Mouse (Mus musculus) embryonic facial prominence, embryonic 14.5 days (tissue): Measurements from ENCODE around the gene Kcp. TPM values are rescaled to one million over a fixed set of nuclear protein-coding genes. Genes with fewer than 3 reads are reported as not detected.

Source experiments
- ATAC-seq: fragments of 200-750 bp; cut with Nextera tagmentation; 2 replicates; pipeline ENCODE4 v1.8.0; 2017; ENCODE audit warnings: low read depth, moderate number of reproducible peaks, moderate TSS enrichment
- DNase-seq: peaks from one replicate; pipeline ENCODE4 v3.0.0-alpha.2; 2015; ENCODE audit warnings: low spot score
- H3K27ac ChIP-seq: fragments of 300-500 bp; sonication (generic); replicated peaks from 2 replicates; pipeline ENCODE4 v1.5.1; 2014; ENCODE audit warnings: low read depth, mild to moderate bottlenecking, low read length, moderate library complexity
- H3K27me3 ChIP-seq: fragments of 300-500 bp; sonication (generic); replicated peaks from 2 replicates; pipeline ENCODE4 v1.6.1; 2014; ENCODE audit warnings: low read length; ENCODE audit not compliant: control insufficient read depth, insufficient read depth
- H3K36me3 ChIP-seq: fragments of 300-500 bp; sonication (generic); 2 replicates; pipeline ENCODE4 v1.6.1; 2014; ENCODE audit warnings: low read length, mixed read lengths; ENCODE audit not compliant: control insufficient read depth, insufficient read depth
- H3K4me1 ChIP-seq: fragments of 300-500 bp; sonication (generic); 2 replicates; pipeline ENCODE4 v1.6.1; 2014; ENCODE audit warnings: antibody characterized with exemption, low read length; ENCODE audit not compliant: control insufficient read depth, insufficient read depth
- H3K4me2 ChIP-seq: fragments of 300-500 bp; sonication (generic); 2 replicates; pipeline ENCODE4 v1.6.1; 2014; ENCODE audit warnings: low read depth, mild to moderate bottlenecking, low read length, moderate library complexity, mixed read lengths
- H3K4me3 ChIP-seq: fragments of 300-500 bp; sonication (generic); 2 replicates; pipeline ENCODE4 v1.5.1; 2014; ENCODE audit warnings: low read depth, mild to moderate bottlenecking, low read length
- H3K9ac ChIP-seq: fragments of 300-500 bp; sonication (generic); 2 replicates; pipeline ENCODE4 v1.6.1; 2014; ENCODE audit warnings: low read depth, mild to moderate bottlenecking, low read length, moderate library complexity, mixed read lengths
- H3K9me3 ChIP-seq: fragments of 300-500 bp; sonication (generic); 2 replicates; pipeline ENCODE4 v1.6.1; 2016; ENCODE audit warnings: low read length; ENCODE audit not compliant: control insufficient read depth
- WGBS: fragments of 180-500 bp; shearing (Covaris S2); extraction: QIAGEN DNeasy Blood & Tissue Kit; methylation state at CpG from one replicate; pipeline ENCODE4 v1.1.7; 2014; 5-methylcytosine and 5-hydroxymethylcytosine counted together
- polyA plus RNA-seq: library from polyadenylated mRNA; unstranded; fragments of >200 nt; fragmentation: Nextera tagmentation; extraction: Ambion mirVana; gene quantifications from 2 replicates; pipeline ENCODE4 v1.2.1, GENCODE M21; 2014

The Kcp gene
- polyA plus RNA-seq, 1 experiment from 2014 or later: 18.5 TPM

DNA sequence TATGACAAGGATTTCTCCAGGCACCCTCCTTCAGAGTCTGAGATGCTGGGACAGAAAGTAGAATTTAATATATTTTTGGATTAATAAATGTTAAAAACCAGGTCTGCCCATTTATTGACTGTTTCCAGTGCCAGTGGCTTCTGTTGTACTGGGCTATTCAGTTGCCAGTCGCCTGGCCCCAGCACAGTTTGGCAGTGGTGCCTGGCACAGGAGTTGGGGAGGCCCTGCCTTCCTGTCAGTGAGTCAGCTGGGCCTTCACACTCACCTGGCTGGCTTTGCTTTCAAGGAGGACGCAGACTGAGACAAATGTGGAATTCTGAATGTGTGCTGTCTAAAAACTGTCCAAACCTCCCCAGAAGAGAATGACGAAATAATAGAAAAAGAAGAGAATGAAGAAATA, 29.5 kb upstream of the Kcp start:
- peaks cover 31% of the 10 kb centered on the region for H3K36me3 ChIP-seq
- no peak for DNase-seq
- no peaks in the 10 kb centered on the region for H3K9me3 ChIP-seq
- H3K4me1 ChIP-seq: no peaks in the 10 kb centered on the region
- H3K4me2 ChIP-seq: no peak overlapping the region
- 89% methylated on average over 3 of the region's 3 CpGs for WGBS
- H3K4me3 ChIP-seq: no peak overlapping the region
- H3K27me3 ChIP-seq: no peaks in the 10 kb centered on the region
- no peak overlapping the region for H3K9ac ChIP-seq
- ATAC-seq: no peak
- no peak overlapping the region for H3K27ac ChIP-seq

DNA sequence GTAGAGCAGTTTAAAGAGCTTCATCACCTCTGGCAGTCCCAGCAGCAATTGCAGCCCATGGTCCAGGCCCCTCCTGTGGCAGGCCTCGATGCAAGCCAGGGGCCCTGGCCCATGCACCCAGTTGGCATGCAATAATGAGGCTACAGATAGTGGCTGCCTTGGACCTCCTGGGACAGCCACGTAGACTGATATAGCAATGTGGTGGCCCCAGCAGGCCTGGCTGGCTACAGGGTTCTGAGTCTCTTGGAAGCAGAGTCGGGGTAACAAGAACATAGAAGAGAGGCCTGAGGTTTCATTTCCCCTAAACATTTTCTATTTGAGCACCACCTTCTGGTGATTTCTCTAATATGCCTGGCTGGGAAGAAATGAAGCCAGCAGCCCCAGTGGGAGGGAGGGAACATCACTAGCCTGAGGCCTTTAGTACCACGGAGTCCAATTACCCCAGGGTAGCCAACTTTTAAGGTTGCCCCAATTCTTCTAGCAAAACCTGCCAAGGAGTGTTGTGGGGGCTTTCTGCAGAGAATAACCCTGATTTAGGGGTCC, 29.0 kb upstream of the Kcp start:
- Histone ChIP-seq H3K4me3 (no peak overlapping the region), H3K9ac (no peak overlapping the region), H3K4me2 (no peak overlapping the region), H3K27me3 (no peaks in the 10 kb centered on the region), H3K4me1 (no peaks in the 10 kb centered on the region), H3K9me3 (no peaks in the 10 kb centered on the region), H3K36me3 (peaks cover 26% of the 10 kb centered on the region), H3K27ac (no peak overlapping the region)
- WGBS: 71% methylated on average over 4 of the region's 4 CpGs
- ATAC-seq (no peak), DNase-seq (peak; percentile 17)

DNA sequence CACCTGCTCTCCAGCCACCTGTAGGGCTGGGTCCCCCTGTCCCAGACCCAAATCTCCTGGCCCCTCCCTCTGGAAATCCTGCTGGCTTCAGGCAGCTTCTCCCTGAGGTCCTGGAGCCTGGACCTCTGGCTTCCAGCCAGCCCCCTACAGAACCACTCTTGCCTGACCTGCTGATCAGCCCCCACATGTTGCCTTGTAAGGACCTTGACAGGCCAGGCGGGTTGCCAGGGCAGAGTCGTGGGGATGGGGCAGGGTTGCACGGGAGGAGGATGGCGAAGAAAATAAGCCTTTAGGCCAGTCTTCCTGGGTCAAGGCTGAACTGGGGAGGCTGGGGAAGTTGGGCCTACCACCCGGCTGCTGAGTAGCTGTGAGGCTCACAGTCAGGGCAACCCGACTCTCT, 27.6 kb upstream of the Kcp start:
- no peaks in the 10 kb centered on the region for H3K9me3 ChIP-seq
- H3K9ac ChIP-seq: no peak overlapping the region
- 58% methylated on average over 6 of the region's 6 CpGs for WGBS
- ATAC-seq (no peak), DNase-seq (no peak)
- no peaks in the 10 kb centered on the region for H3K4me1 ChIP-seq
- H3K4me2 ChIP-seq: no peak overlapping the region
- no peak overlapping the region for H3K4me3 ChIP-seq
- H3K36me3 ChIP-seq: peaks cover 15% of the 10 kb centered on the region; the same call in 1 of the 2 replicates
- no peak overlapping the region for H3K27ac ChIP-seq
- peaks cover 3% of the 10 kb centered on the region; the same call in 1 of the 2 replicates for H3K27me3 ChIP-seq

DNA sequence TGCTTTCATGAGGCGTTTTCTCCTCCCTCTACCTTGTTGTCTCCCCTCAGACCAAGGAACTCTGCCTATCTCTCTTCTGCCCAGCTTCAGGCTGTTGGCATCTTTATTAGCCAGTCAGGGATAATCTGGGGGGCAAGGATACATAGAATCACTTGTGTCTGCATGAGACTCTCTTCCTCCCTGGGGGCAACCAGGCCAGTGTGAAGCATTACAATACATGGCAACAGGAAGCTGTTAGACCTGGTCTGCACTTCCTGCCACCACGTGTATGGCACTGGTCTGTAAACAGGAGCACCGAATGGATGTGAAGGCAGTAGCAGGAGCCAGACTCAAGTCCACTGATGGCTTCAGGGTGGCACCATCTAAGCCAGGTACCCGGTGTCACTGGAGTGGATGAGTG, 22.3 kb upstream of the Kcp start:
- H3K27me3 ChIP-seq: peaks cover 48% of the 10 kb centered on the region
- no peaks in the 10 kb centered on the region for H3K36me3 ChIP-seq
- H3K4me2 ChIP-seq: no peak overlapping the region
- H3K9me3 ChIP-seq: 0 out of 2 replicates have a peak, but pooled peaks cover 4% of the 10 kb centered on the region
- H3K9ac ChIP-seq: no peak overlapping the region
- no peak for DNase-seq
- H3K4me3 ChIP-seq: no peak overlapping the region
- no peak for ATAC-seq
- 57% methylated on average over 4 of the region's 4 CpGs for WGBS
- no peak overlapping the region for H3K27ac ChIP-seq
- 0 out of 2 replicates have a peak, but pooled peaks cover 4% of the 10 kb centered on the region for H3K4me1 ChIP-seq

DNA sequence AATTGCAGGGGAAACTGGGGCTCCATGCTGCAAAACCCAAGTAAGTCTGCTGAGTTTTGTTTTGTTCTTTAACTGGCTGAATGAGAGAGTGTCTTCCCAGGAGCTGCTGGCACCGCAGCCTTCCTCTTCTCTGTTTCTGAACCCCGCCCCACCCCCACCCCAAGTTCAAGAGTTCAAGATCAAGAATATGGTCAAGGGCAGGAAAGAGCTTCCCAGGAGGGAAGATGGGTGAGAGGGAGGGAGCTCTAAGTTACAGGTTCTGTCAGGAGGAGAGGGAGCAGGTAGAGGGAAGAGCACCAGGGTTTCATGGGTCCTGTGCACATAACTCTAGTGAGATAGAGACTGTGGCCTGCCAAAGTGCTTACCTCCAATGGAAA, 21.7 kb upstream of the Kcp start:
- DNase-seq (no peak), ATAC-seq (no peak)
- Histone ChIP-seq H3K4me2 (no peak overlapping the region), H3K4me1 (0 out of 2 replicates have a peak, but pooled peaks cover 4% of the 10 kb centered on the region), H3K9me3 (0 out of 2 replicates have a peak, but pooled peaks cover 4% of the 10 kb centered on the region), H3K27me3 (peaks cover 48% of the 10 kb centered on the region), H3K9ac (no peak overlapping the region), H3K36me3 (no peaks in the 10 kb centered on the region), H3K4me3 (no peak overlapping the region), H3K27ac (no peak overlapping the region)
- 24% methylated on average over 2 of the region's 2 CpGs for WGBS

DNA sequence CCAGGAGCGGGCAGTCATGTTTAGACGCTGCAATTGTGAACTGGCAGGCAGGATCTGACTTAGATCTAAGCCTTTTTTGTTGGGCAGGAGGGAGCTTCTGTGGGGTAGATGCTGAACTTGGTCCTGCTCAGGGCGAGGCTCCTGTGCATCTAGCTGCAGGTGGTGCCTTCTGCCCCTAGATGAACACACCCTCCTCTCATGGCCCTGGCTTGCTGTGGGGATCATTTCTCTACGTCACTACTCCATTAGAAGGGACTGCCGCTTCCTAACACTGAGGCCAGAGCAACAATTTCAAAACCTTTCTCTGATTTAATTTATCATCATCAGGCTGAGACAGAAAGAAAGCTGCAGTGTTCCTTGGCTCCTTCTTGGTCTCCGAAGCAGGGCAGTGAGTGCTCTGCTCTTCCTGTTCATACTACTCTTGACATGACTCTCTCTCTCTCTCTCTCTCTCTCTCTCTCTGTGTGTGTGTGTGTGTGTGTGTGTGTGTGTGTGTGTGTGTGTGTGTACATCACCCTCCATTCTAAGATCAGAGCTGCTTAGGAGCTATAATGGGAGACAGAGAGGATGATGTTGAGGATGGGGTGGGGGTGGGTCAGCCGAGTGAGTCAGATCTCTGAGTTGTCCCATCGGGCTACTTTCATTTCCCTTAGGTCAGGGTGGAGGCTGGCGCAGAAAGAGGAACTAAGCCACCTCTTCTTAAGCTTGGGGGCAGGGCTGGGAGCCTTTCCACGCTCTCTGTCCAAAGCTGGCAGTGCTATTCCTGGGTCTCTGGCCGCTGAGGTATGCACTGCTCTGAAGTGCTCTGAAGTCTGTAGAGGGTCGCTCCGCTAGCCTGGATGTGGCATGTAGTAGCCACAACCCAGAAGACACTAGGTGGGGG, 21.1 kb upstream of the Kcp start:
- Histone ChIP-seq H3K36me3 (no peaks in the 10 kb centered on the region), H3K4me1 (0 out of 2 replicates have a peak, but pooled peaks cover 4% of the 10 kb centered on the region), H3K27ac (no peak overlapping the region), H3K9ac (no peak overlapping the region), H3K9me3 (0 out of 2 replicates have a peak, but pooled peaks cover 4% of the 10 kb centered on the region), H3K4me3 (no peak overlapping the region), H3K4me2 (peak overlapping the region; percentile 99; the same call in 1 of the 2 replicates), H3K27me3 (peaks cover 48% of the 10 kb centered on the region)
- ATAC-seq (no peak), DNase-seq (no peak)
- WGBS: 28% methylated on average over 13 of the region's 13 CpGs

DNA sequence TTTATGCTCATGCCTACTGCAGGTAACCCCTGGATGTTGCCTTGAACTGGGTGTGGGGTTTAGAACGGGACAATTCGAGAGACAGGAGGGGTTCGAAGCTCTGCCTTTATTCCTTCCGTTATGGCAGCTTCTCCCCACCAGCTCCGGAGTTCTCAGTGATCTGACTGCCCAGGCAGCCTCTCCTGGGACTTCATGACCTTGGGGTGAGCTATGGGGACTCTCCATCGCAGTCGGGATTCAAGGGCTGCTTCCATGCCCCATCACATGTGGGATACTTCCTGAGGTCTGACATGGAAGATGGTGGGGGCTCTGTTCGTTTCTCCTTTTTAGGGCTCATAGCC, 20.4 kb upstream of the Kcp start:
- WGBS: 16% methylated on average over 8 of the region's 8 CpGs
- Histone ChIP-seq H3K27me3 (peaks cover 48% of the 10 kb centered on the region), H3K4me1 (0 out of 2 replicates have a peak, but pooled peaks cover 4% of the 10 kb centered on the region)

DNA sequence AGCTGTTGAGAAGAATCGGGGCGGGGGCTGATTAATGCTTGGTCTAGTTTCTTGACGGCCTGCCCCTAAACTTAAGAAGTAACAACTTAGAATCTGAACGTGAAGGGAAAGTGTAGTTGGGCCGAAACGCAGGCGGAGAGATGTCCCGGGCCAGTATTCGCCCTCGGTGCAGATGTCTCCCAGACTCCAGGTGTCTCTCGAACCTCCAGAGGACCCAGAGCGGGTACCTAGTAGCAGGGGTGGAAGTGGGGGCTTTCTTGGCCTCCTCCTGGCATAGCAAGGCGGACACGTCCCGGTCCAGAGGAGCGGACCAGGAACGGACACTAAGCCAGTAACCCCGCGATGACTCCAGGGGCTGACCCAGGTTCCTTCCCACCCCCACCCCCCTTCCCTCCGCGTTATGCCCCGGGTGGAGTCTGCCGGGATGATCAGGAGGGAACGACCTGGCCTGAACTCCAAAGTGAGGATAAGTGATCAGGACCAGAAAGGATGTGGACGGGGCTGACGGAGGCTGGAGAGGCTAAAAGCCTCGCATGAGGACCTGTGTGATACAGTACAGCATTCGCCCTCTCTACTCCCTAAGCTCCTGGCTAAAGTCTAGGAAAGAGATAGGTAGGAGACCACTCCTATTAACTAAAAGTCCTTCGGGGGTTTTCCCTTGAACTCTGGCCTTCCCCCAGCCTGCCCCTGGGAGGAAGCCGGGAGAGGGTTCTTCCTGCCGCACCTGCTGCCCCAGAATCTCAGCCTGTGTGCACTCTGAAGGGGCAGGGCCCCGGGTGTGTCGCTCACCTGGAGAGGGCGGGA, 19.8 kb upstream of the Kcp start:
- H3K27ac ChIP-seq: no peak overlapping the region
- 5% methylated on average over 32 of the region's 34 CpGs for WGBS
- peak overlapping the region; percentile 69; the same call in 1 of the 2 replicates for H3K9ac ChIP-seq
- ATAC-seq (no peak), DNase-seq (no peak)
- H3K36me3 ChIP-seq: no peaks in the 10 kb centered on the region
- H3K9me3 ChIP-seq: 0 out of 2 replicates have a peak, but pooled peaks cover 4% of the 10 kb centered on the region
- peak overlapping the region; percentile 61 for H3K4me3 ChIP-seq
- H3K27me3 ChIP-seq: peaks cover 48% of the 10 kb centered on the region
- peak overlapping the region; percentile 99 for H3K4me2 ChIP-seq
- H3K4me1 ChIP-seq: 0 out of 2 replicates have a peak, but pooled peaks cover 4% of the 10 kb centered on the region

More for the DNA sequence above, 20.4 kb upstream of the Kcp start:
- peak overlapping the region; percentile 61; the same call in 1 of the 2 replicates for H3K4me3 ChIP-seq
- no peaks in the 10 kb centered on the region for H3K36me3 ChIP-seq
- no peak overlapping the region for H3K27ac ChIP-seq
- no peak for DNase-seq
- no peak overlapping the region for H3K9ac ChIP-seq
- H3K9me3 ChIP-seq: 0 out of 2 replicates have a peak, but pooled peaks cover 4% of the 10 kb centered on the region
- ATAC-seq: no peak
- peak overlapping the region; percentile 99 for H3K4me2 ChIP-seq
